Mouse (Mus musculus) megakaryocyte-erythroid progenitor cell, adult 5 weeks (primary cell): ENCODE results near the gene Erich4. TPM values are rescaled to one million over a fixed set of nuclear protein-coding genes. Genes with fewer than 3 reads are reported as not detected.

Experiments
- polyA plus RNA-seq: library from polyadenylated mRNA; stranded (reverse); fragments of >175 nt; gene quantifications from 2 replicates; pipeline ENCODE4 v1.2.3, GENCODE M21; 2012

Erich4 gene
- polyA plus RNA-seq = not detected in 2 replicates

DNA sequence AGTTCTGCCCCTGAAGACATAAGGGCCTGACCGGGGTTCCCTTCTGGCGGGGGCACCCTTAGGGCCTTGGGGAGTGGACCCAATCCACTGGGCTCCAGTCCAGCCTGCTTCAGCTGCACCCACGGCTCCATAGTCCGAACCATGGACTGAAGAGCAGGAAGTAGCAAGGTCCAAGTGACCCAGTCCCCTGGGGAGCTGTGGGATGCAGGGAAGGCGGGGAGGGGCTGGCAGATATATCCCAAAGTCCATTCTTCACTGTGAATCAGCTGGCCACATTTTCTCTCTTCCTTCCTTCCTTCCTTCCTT, at the start of gene Erich4:
Gene Erich4, minus strand, starts transcription at position 187 of the 306 bp plus-strand sequence.

DNA sequence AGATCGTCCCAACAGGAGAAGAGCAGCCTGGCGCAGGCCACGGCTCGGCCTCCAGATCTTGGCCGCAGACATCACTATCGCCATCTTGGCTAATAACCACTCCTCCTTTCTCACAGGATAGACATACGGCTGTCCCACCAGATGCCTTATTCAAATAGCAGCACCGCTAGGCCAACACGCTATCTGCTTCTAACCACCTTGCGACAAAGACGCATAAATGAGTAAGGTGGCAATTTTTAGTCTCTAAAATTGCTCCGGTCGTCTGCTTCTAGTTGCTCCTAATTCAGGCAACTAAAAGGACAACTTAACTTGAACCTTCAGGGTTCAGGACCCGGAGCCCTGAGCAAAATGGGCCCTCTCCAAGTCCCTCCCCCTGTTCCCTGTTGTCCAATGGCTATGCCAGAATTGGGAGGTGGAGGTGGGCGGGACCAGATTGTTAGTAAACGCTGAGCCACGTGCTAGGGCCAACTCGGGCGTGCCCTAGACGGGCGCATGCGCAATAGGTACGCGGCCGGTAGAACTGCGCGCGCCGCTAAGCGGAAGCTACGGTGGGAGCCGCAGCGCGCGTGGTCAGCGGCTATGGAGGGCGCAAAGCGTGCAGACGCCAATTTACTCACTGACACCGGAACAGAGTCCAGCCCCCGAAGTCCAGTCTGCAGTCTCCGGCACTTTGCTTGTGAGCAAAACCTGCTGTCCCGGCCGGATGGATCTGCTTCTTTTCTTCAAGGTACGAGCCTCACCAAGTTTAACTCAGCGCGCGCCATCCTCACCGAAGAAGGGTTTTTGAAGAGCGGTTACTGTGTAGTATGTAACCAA, 43.2 kb upstream of the Erich4 start, which contains the start of the genes Bckdha and Exosc5:
Gene Bckdha, minus strand, starts transcription at position 325 of the 816 bp plus-strand sequence.
Gene Exosc5, plus strand, starts transcription at position 508 of the 816 bp plus-strand sequence.

DNA sequence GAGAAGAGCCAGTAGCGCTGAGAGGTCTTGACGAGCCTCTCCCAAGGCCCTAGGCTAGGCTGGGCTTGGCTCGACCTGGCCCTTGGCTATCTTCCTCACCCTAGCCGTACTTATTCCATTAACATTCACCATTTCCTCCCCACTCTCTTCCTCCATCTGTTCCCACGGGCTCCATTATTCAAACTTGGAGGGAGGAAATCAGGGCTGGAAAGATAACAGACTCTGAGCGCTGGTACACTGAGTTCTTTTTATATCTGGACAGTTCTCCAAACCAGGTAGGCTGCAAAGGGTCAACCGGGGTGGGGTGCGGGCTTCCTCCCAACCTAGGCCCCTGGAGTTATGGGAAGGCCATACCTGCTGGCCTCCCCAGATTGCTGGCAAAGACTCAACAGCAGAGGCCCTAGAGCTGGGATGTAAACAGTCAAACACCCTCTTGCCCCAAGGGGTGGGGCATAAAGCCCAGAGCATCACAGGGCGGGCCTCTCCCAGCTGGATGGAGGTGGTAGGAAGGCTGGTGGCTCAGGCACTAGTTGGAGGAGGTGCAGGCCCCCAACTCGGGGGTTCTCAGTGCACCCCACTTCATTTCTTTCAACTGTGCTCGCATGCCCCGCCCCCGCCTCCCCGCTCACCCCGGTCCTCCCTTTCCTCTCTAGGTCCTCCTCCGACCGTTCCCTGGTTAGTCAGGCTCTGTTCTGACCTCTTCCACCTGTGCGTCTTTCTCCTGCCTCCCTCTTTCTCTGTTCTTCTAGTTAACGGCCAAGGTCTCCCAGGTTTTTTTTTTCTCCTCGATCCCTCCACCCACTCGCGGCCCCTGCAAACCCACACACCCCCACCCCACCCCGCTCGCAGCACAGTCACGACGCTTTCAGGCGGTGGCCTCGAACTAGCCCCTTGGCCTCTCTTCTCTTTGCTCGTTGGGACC, 11.1 kb upstream of the Erich4 start, which contains the start of gene B3gnt8:
Gene B3gnt8, plus strand, starts transcription at position 146 of the 922 bp plus-strand sequence.

DNA sequence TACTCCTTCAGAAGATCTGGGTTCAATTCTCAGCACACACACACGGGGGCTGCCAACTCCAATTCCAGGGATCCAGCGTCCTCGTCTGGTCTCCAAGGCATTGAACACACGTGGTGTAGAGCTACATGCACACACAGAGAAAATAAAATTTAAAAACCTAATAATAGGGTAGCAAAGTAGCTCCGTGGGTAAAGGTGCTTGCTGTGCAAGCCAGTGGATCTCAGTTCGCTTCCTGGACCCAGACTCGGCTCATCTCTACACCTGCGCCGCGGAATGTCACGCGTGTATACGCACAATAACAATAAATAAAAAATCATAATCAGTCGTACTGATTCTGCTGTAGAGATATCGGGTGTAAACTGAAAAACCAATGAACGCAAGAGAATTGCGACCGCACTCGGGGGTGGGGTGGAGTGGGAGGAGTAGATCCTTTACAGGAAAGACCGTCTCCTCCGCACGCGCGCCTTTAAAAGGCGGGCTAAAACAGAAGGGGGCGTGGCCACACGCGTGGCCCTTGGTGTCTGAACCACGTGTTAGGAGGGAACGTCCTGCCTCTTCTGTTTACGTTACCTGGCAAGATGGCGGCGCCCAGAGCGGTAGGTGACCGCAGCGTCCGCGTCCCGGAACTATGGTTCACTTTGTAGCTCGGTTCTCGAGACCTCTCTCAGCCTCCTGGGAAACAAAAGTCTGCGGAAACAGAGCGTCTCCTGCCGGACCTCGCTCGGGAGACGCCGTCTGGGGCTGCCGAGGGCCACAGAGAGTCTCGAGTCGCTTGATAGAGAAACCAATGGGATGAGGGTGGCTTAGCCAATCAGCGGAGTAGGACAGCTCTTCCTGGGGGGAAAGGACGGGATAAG, 3.4 kb upstream of the Erich4 start, which contains the start of gene Dmac2:
Gene Dmac2, plus strand, starts transcription at position 550 of the 857 bp plus-strand sequence.

Other genes with a start within 250 kb of the Erich4 start
- gene Cnfn, start 246.2 kb downstream of the Erich4 start, polyA plus RNA-seq = not detected in 2 replicates
- gene Lipe, start 217.2 kb downstream of the Erich4 start, polyA plus RNA-seq = 23.8 and 28.8 TPM in 2 replicates
- not detected in 2 replicates for gene Cxcl17, start 203.0 kb downstream of the Erich4 start, polyA plus RNA-seq
- 3.6 and 5.0 TPM in 2 replicates for gene Ceacam1, start 138.3 kb downstream of the Erich4 start, polyA plus RNA-seq
- 0.04 TPM in 1 of 2 replicates, not detected in the other for gene Ceacam2, start 76.0 kb downstream of the Erich4 start, polyA plus RNA-seq
- 46.7 and 53.3 TPM in 2 replicates for gene Dmac2, start 3.5 kb upstream of the Erich4 start, polyA plus RNA-seq
- 23.4 and 41.7 TPM in 2 replicates for gene B3gnt8, start 10.8 kb upstream of the Erich4 start, polyA plus RNA-seq
- 101 TPM in 2 replicates for gene Bckdha, start 43.1 kb upstream of the Erich4 start, polyA plus RNA-seq
- 342 and 378 TPM in 2 replicates for gene Exosc5, start 43.3 kb upstream of the Erich4 start, polyA plus RNA-seq
- 0.66 and 0.83 TPM in 2 replicates for gene Tmem91, start 59.3 kb upstream of the Erich4 start, polyA plus RNA-seq
- gene B9d2, start 64.9 kb upstream of the Erich4 start, polyA plus RNA-seq = 95.6 and 108 TPM in 2 replicates
- 1,389 and 1,401 TPM in 2 replicates for gene Tgfb1, start 71.1 kb upstream of the Erich4 start, polyA plus RNA-seq
- gene Ccdc97, start 103.2 kb upstream of the Erich4 start, polyA plus RNA-seq = 84.5 and 100 TPM in 2 replicates
- gene Hnrnpul1, start 138.9 kb upstream of the Erich4 start, polyA plus RNA-seq = 270 and 280 TPM in 2 replicates
- gene Axl, start 172.8 kb upstream of the Erich4 start, polyA plus RNA-seq = 2.4 TPM in 2 replicates
- 0.13 and 0.26 TPM in 2 replicates for gene Cyp2s1, start 201.0 kb upstream of the Erich4 start, polyA plus RNA-seq